Mouse (Mus musculus) large intestine, adult 2 months (tissue): ENCODE measurements around the gene Cldn14. TPM values are rescaled to one million over a fixed set of nuclear protein-coding genes. Genes with fewer than 3 reads are reported as not detected.

Experiments
- DNase-seq: peaks from one replicate; pipeline ENCODE4 v3.0.0-alpha.2; 2012; ENCODE audit warnings: low read depth, low spot score
- WGBS: fragments of 180-500 bp; shearing (Covaris S2); methylation state at CpG from one replicate; pipeline ENCODE4 v1.1.7; 2018; 5-methylcytosine and 5-hydroxymethylcytosine counted together
- polyA plus RNA-seq: library from polyadenylated mRNA; depleted of rRNA; stranded (reverse); fragments of >200 nt; gene quantifications from 2 replicates; pipeline ENCODE4 v1.2.3, GENCODE M21; 2012

Cldn14 gene
- polyA plus RNA-seq, 1 experiment = 0.66 TPM

DNA sequence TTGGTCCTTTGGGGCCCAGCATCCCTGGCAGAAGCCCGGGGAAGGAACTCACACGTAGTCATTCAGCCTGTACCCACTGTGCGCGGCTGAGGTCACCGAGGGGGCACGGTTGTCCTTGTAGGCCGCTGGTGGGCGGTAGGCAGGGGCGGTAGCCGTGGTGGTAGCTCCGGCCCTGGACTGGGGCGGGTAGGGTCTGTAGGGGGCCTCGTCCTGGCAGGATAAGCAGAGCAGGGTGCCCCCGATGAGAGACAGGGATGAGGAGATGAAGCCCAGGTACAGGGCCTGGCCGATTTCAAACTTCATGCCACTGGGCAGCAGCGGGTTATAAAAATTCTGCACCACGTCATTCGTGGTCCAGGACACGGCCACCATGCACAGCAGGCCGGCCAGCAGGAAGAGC is 89.4 kb downstream of the Cldn14 start:
- DNase-seq = no peak

DNA sequence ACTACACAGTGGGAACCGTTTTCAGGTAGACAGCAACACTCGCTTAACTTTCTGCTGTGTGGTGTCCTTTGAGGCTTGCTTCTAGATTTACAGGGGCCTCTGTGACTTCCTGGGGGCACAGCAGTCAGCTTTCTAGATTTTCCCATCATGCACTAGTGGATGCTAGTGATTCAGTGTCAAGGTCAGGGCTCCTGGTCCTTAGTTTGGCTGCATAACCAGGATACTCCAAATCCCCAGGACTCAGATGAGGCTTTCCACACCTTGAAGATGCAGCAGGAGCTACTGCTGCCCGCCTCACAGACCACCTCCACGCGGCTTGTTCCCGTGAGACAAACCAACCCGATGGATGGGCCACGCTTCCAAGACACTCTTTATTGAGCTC is 90.0 kb downstream of the Cldn14 start:
- DNase-seq = no peak
- 57% methylated on average over 8 of the region's 8 CpGs for WGBS

More for the DNA sequence above, 89.4 kb downstream of the Cldn14 start:
- 87% methylated on average over 20 of the region's 20 CpGs for WGBS

- WGBS = 12% methylated on average over 22 of the region's 22 CpGs
- peak; percentile 87 for DNase-seq
Measured at GRCm38 (mm10) chr16:93917712-93918678, 90.6 kb downstream of the Cldn14 start.

GRCm38 (mm10) chr16:93915338-93915849 is 93.2 kb downstream of the Cldn14 start:
- no peak for DNase-seq
- WGBS = 33% methylated on average over 10 of the region's 10 CpGs

DNA sequence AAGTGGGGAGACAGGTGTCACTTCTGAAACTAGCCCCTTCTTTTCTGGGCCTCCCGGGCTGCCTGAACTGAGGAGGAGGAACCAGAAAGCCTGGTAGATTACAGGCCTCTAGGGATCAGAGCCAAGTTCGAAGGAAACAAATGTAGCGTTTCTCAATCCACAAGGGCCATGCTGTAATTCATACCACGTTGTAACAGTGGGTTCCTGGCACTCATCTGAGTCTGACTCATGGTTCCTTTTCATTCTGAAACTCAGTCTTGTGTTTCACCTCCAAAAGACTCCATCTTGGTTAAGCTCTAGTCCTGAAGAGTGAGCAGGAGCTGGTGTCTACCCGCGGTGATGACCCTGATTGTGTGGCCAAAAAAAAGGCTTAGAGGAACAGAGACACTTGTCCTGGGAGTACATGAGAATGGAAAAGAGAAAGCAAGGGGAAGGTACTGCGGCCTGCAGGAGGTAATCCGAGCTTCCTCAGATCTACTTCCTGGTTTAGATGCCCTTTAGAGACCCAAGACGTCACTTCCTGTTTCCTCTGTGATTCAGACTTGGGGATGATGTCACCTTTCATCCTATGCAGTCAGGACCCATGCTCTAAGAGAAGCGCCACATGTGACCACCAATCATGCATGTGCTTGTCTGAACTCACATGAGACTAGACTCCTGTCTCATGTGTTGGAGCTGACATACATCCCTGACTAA is 94.6 kb downstream of the Cldn14 start:
- WGBS = 45% methylated on average over 10 of the region's 10 CpGs
- no peak for DNase-seq

DNA sequence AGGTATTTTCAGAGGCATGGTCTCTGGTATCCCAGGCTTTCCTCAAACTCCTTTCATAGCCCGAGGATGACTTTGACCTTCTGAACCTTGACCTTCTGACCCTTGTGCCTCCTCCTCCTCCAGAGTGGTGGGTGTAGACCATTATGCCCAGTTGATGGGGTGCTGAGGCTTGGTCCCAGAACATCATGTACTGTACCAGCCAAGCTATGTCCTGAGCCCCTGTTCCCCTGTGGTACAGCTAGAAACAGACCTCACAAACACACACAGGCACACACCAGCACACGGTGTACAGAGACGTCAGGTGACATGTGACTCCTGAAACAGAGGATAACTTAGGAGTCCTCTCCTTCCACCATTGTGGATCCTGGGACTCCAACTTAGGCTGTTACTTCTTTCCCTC is 95.8 kb downstream of the Cldn14 start:
- DNase-seq = no peak
- 40% methylated on average over 3 of the region's 3 CpGs for WGBS

DNA sequence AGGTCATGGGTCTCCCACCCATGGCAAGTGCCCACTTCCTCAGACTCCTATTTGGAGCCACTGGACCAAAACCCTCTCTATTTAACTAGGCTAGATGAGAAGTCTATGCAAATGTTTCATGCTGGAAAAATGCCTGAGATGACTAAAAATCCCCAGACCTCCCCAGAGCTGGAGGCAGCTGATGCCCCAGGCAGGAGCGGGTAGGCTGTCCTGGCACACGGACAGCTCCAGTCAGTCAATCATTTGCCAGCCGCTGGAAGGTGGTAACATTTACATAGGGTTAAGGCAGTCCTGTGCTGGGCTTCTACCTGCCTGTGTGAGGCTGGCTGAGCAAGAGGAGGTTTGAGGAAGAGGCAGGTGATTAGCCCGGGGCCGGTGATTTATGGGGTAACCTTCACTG is 96.5 kb downstream of the Cldn14 start:
- DNase-seq = no peak

DNA sequence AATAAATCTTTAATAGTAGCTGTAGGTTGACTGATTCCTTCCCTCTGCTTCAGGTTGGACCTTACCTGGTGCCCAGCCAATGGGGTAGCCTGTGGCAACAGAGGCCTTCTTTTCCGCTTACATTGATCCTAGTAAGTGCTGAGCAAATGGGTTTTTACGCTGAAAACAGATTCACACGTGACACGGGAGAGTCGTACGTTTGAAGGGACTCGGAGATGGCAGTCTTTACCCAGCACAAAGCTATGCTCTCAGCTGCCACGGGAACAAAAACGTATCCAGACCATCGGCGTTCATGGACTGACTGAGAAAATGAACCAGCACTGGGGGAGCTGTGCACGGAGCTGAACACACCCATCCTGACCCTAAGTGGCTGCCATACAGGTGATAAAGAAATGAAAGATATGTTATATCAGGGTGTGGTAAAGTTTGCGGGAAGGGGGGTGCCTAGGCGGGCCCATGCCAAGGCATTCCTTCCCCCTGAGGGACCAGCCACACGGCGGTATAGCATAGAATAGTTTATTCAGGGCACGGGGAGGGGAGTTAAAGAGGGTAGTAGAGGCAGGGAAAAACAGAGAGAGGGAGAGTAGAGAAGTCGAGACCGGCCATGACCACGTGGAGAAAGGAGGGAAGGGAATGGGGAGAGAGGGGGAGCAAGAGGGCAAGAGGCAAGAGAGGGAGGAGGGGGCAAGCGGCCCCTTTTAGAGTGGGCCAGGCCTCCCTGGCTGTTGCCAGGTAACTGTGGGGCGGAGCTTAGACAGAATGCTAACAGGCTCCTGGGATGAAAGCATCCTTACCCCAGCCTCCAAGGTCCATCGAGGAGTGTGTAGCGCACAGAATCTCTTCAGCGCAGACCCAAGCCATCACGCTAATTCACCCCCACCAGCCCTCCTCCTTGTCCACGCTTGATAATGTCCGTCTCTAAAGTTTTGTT is 97.6 kb downstream of the Cldn14 start:
- no peak for DNase-seq
- WGBS = 46% methylated on average over 28 of the region's 28 CpGs

More for the DNA sequence above, 96.5 kb downstream of the Cldn14 start:
- WGBS = 18% methylated on average over 5 of the region's 5 CpGs

DNA sequence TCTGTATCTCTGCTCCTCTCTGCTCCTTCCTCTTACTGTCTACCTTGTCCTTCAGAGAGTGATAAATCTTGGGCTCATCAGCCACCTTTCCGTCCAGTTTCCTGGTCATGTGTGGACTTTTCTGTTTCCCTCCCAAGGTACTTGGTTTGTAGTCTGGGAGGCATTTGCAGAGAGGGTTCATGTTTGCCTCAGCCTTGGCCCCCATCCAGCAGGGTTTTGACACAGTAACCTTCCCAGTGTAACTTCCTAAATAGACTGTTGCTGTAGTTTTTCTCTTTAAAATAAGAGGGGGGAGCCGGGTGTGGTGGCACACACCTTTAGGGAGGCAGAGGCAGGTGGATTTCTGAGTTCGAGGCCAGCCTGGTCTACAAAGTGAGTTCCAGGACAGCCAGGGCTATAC is 98.7 kb downstream of the Cldn14 start:
- WGBS = 46% methylated on average over 3 of the region's 3 CpGs
- no peak for DNase-seq

GRCm38 (mm10) chr16:93908196-93908595 is 100.4 kb downstream of the Cldn14 start:
- DNase-seq = no peak
- WGBS = 78% methylated on average over 8 of the region's 8 CpGs

DNA sequence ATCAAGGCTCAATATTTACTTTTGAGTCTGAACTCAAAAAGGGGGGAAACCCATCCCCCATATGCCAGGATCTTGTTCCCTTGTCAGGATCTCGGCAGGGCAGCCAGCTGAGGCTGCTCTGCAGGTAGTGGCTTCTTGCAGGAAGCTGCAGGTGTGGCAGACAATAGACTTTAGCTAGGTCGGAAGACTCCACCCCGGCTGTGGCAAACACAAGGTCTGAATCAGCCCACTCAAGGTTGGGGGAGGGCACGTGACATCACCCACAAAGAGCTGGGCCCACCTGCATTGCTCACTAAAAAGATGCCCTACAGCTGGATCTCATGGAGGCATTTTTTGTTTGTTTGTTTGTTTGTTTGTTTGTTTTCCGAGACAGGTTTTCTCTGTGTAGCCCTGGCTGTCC is 100.9 kb downstream of the Cldn14 start:
- no peak for DNase-seq

GRCm38 (mm10) chr16:93906156-93907014 is 102.3 kb downstream of the Cldn14 start:
- WGBS = 66% methylated on average over 11 of the region's 11 CpGs
- no peak for DNase-seq

More for the DNA sequence above, 100.9 kb downstream of the Cldn14 start:
- 46% methylated on average over 5 of the region's 5 CpGs for WGBS

- WGBS = 82% methylated on average over 6 of the region's 6 CpGs
- no peak for DNase-seq
Measured at GRCm38 (mm10) chr16:93903027-93903426, 105.6 kb downstream of the Cldn14 start.

DNA sequence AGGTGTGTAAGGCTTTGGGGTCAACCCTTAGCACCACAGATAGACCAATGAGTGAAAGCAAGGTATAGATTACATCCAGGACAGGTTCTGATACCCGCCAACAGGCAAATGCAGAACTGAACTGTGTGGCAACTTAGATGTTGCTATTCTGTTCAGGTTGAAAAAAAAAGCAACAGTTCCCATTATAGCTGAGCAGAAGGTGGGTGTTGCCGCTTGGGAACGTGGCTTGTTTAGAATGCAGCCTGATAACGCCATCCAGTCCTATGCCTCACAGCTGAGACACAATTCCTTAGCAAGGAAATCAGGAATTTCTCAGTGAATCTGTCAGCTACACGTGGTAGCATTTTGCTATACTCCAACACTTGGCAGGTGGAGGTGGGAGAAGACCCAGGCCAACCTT is 115.4 kb downstream of the Cldn14 start:
- DNase-seq = no peak
- 91% methylated on average over 5 of the region's 5 CpGs for WGBS

GRCm38 (mm10) chr16:93890948-93891604 is 117.6 kb downstream of the Cldn14 start:
- WGBS = 79% methylated on average over 12 of the region's 12 CpGs

GRCm38 (mm10) chr16:93888481-93888880 is 120.2 kb downstream of the Cldn14 start:
- 84% methylated on average over 6 of the region's 6 CpGs for WGBS
- DNase-seq = no peak

More at GRCm38 (mm10) chr16:93890948-93891604, 117.6 kb downstream of the Cldn14 start:
- DNase-seq = no peak

DNA sequence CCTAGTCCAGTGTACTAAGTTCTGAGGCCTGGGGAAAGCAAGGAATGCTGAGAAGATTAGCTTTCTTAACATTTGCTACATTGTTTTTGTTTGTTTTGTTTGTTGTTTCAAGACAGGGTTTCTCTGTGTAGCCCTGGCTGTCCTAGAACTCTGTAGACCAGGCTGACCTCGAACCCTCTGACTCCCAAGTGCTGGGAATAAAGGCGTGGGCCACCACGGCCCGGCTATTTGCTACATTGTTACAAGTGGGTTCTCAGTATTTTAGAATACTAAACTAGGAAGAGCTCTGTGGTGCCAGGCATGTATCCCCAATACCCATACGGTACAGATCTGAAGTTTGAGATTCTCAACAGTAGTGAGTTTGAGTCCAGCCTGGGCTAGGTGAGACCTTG is 123.9 kb downstream of the Cldn14 start:
- no peak for DNase-seq
- WGBS = 52% methylated on average over 5 of the region's 5 CpGs

- DNase-seq = no peak
- WGBS = under 1% methylated on average over 43 of the region's 43 CpGs
Measured at GRCm38 (mm10) chr16:93884086-93884721, 124.4 kb downstream of the Cldn14 start.
